Mouse (Mus musculus): Measurements from ENCODE around the gene Bcl10. TPM values are rescaled to one million over a fixed set of nuclear protein-coding genes. Genes with fewer than 3 reads are reported as not detected.
A peak's percentile ranks its signal among the peaks of the same experiment; 100 is the strongest.
"Not testable (repeated sequence)": the region's sequence is repeated elsewhere in the genome, so short reads cannot be mapped to it uniquely, and the experiment has no call there.

Bcl10 gene
- polyA plus RNA-seq, 1 experiment from 2014 or later: 33.7 TPM

GRCm38 (mm10) chr3:145894131-145894530 is 28.5 kb upstream of the Bcl10 start:
- Histone ChIP-seq H3K79me2 (ENCODE audit: inconsistent target) (no peaks in the 10 kb centered on the region), H3K27ac (no peak overlapping the region), H3K4me3 (ENCODE audit: inconsistent target) (no peak overlapping the region), H3K36me3 (ENCODE audit: inconsistent target) (no peaks in the 10 kb centered on the region)
- 83% methylated on average over 12 of the region's 12 CpGs for WGBS (ENCODE audit: missing documents)

GRCm38 (mm10) chr3:145897749-145898148 is 24.9 kb upstream of the Bcl10 start:
- Histone ChIP-seq H3K27ac (no peak overlapping the region), H3K79me2 (ENCODE audit: inconsistent target) (no peaks in the 10 kb centered on the region), H3K36me3 (ENCODE audit: inconsistent target) (no peaks in the 10 kb centered on the region), H3K4me3 (ENCODE audit: inconsistent target) (no peak overlapping the region)
- WGBS (ENCODE audit: missing documents): 90% methylated on average over 11 of the region's 11 CpGs

- Histone ChIP-seq H3K4me3 (ENCODE audit: inconsistent target) (no peak overlapping the region), H3K27ac (no peak overlapping the region), H3K79me2 (ENCODE audit: inconsistent target) (no peaks in the 10 kb centered on the region), H3K36me3 (ENCODE audit: inconsistent target) (no peaks in the 10 kb centered on the region)
- 93% methylated on average over 7 of the region's 8 CpGs for WGBS (ENCODE audit: missing documents)
Observed at GRCm38 (mm10) chr3:145899832-145900231, 22.8 kb upstream of the Bcl10 start.

GRCm38 (mm10) chr3:145903530-145903929 is 19.1 kb upstream of the Bcl10 start:
- Histone ChIP-seq H3K79me2 (ENCODE audit: inconsistent target) (no peaks in the 10 kb centered on the region), H3K36me3 (ENCODE audit: inconsistent target) (no peaks in the 10 kb centered on the region), H3K4me3 (ENCODE audit: inconsistent target) (no peak overlapping the region), H3K27ac (no peak overlapping the region)
- WGBS (ENCODE audit: missing documents): 95% methylated on average over 8 of the region's 8 CpGs

- H3K36me3 ChIP-seq (ENCODE audit: inconsistent target): no peaks in the 10 kb centered on the region
- H3K27ac ChIP-seq: no peak overlapping the region
- H3K79me2 ChIP-seq (ENCODE audit: inconsistent target): no peaks in the 10 kb centered on the region
- 52% methylated on average over 22 of the region's 22 CpGs for WGBS (ENCODE audit: missing documents)
- H3K4me3 ChIP-seq (ENCODE audit: inconsistent target): no peak overlapping the region
Observed at GRCm38 (mm10) chr3:145904850-145905776, 17.5 kb upstream of the Bcl10 start.

GRCm38 (mm10) chr3:145906582-145906981 is 16.0 kb upstream of the Bcl10 start:
- 96% methylated on average over 9 of the region's 9 CpGs for WGBS (ENCODE audit: missing documents)
- H3K79me2 ChIP-seq (ENCODE audit: inconsistent target): no peaks in the 10 kb centered on the region

GRCm38 (mm10) chr3:145912512-145912911 is 10.1 kb upstream of the Bcl10 start:
- Histone ChIP-seq H3K36me3 (ENCODE audit: inconsistent target) (no peaks in the 10 kb centered on the region), H3K27ac (no peak overlapping the region)
- 95% methylated on average over 7 of the region's 7 CpGs for WGBS (ENCODE audit: missing documents)

More at GRCm38 (mm10) chr3:145906582-145906981, 16.0 kb upstream of the Bcl10 start:
- no peak overlapping the region for H3K4me3 ChIP-seq (ENCODE audit: inconsistent target)
- H3K36me3 ChIP-seq (ENCODE audit: inconsistent target): no peaks in the 10 kb centered on the region
- no peak overlapping the region for H3K27ac ChIP-seq

GRCm38 (mm10) chr3:145913263-145913662 is 9.3 kb upstream of the Bcl10 start:
- WGBS (ENCODE audit: missing documents): 88% methylated on average over 6 of the region's 6 CpGs
- Histone ChIP-seq H3K27ac (no peak overlapping the region), H3K79me2 (ENCODE audit: inconsistent target) (no peaks in the 10 kb centered on the region), H3K4me3 (ENCODE audit: inconsistent target) (no peak overlapping the region), H3K36me3 (ENCODE audit: inconsistent target) (no peaks in the 10 kb centered on the region)

More at GRCm38 (mm10) chr3:145912512-145912911, 10.1 kb upstream of the Bcl10 start:
- H3K79me2 ChIP-seq (ENCODE audit: inconsistent target): no peaks in the 10 kb centered on the region
- H3K4me3 ChIP-seq (ENCODE audit: inconsistent target): no peak overlapping the region

GRCm38 (mm10) chr3:145913942-145914341 is 8.7 kb upstream of the Bcl10 start:
- 96% methylated on average over 7 of the region's 7 CpGs for WGBS (ENCODE audit: missing documents)
- not testable (repeated sequence) for H3K36me3 ChIP-seq (ENCODE audit: inconsistent target); H3K27ac ChIP-seq; H3K79me2 ChIP-seq (ENCODE audit: inconsistent target); H3K4me3 ChIP-seq (ENCODE audit: inconsistent target)

GRCm38 (mm10) chr3:145916374-145916773 is 6.2 kb upstream of the Bcl10 start:
- Histone ChIP-seq H3K36me3 (ENCODE audit: inconsistent target) (no peaks in the 10 kb centered on the region), H3K27ac (no peak overlapping the region), H3K4me3 (ENCODE audit: inconsistent target) (no peak overlapping the region), H3K79me2 (ENCODE audit: inconsistent target) (no peaks in the 10 kb centered on the region)
- 52% methylated on average over 5 of the region's 5 CpGs for WGBS (ENCODE audit: missing documents)

GRCm38 (mm10) chr3:145916826-145917225 is 5.8 kb upstream of the Bcl10 start:
- Histone ChIP-seq H3K27ac (no peak overlapping the region), H3K79me2 (ENCODE audit: inconsistent target) (no peaks in the 10 kb centered on the region), H3K36me3 (ENCODE audit: inconsistent target) (no peaks in the 10 kb centered on the region), H3K4me3 (ENCODE audit: inconsistent target) (no peak overlapping the region)
- WGBS (ENCODE audit: missing documents): 68% methylated on average over 4 of the region's 4 CpGs

GRCm38 (mm10) chr3:145922971-145923370 is 367 bp downstream of the Bcl10 start:
- Histone ChIP-seq H3K4me3 (ENCODE audit: inconsistent target) (no peak overlapping the region), H3K36me3 (ENCODE audit: inconsistent target) (no peaks in the 10 kb centered on the region), H3K27ac (no peak overlapping the region), H3K79me2 (ENCODE audit: inconsistent target) (peaks cover 36% of the 10 kb centered on the region)
- WGBS (ENCODE audit: missing documents): 77% methylated on average over 3 of the region's 3 CpGs

GRCm38 (mm10) chr3:145923874-145924577 is 1.4 kb downstream of the Bcl10 start:
- peaks cover 46% of the 10 kb centered on the region for H3K79me2 ChIP-seq (ENCODE audit: inconsistent target)
- H3K27ac ChIP-seq: peak overlapping the region; percentile 81
- under 1% methylated on average over 58 of the region's 58 CpGs for WGBS (ENCODE audit: missing documents)
- H3K36me3 ChIP-seq (ENCODE audit: inconsistent target): no peaks in the 10 kb centered on the region
- H3K4me3 ChIP-seq (ENCODE audit: inconsistent target): peak overlapping the region; percentile 67

GRCm38 (mm10) chr3:145924649-145925337 is 2.2 kb downstream of the Bcl10 start:
- peak overlapping the region; percentile 81 for H3K27ac ChIP-seq
- H3K79me2 ChIP-seq (ENCODE audit: inconsistent target): peaks cover 54% of the 10 kb centered on the region
- H3K36me3 ChIP-seq (ENCODE audit: inconsistent target): no peaks in the 10 kb centered on the region
- WGBS (ENCODE audit: missing documents): under 1% methylated on average over 39 of the region's 39 CpGs
- H3K4me3 ChIP-seq (ENCODE audit: inconsistent target): peak overlapping the region; percentile 67
